Comparison of ENCODE assay signal across 29 mouse cellular contexts in the genomic region with DNA sequence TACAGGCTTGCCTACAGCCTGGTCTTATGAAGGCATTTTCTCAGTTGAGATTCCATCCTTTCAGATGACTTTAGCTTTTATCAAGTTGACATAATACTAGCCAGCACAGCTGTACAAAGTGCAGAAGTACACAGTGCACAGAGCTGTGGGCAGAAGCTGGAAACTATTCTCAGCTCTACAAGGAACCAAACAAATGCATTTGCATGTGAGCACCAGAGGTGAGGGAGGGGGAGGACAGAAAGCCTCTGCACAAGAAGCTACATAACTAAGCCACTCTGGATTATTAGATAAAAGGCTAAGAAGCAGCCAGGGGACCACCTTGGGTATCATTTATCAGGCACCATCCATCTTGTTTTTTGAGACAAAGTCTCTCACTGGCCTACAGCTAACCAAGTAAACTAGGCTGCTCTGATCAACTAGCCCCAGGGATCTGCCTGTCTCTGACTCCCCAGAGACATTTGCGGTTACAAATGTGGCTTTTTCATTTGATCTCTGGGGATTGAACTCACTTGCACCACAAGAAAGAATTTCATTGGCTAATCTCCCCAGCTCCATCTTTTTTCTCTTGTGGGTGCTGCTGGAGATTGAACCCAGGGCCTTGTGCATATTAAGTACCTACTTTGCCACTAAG. TPM values are rescaled to one million over a fixed set of nuclear protein-coding genes. Genes with fewer than 3 reads are reported as not detected.
DNase-seq lines count a peak whose midpoint lies in the region; ATAC-seq and TF ChIP-seq lines count a peak whose summit lies in the region.
"Had no signal": no experiment of that assay in that cellular context is flagged by ENCODE, and none has a peak within 500 bp of the region (broad histone marks: within the 10 kb centered on the region; RNA-seq: fewer than 3 reads in every experiment).

No protein-coding gene starts in this region.

- H3K27me3 ChIP-seq in kidney, adult 2 months (replicated peaks; ENCODE audit: control insufficient read depth, insufficient read depth, low read length) = no peaks in the 10 kb centered on the region
- H3K27me3 ChIP-seq in kidney, embryonic 15.5 days = no peaks in the 10 kb centered on the region
- H3K27me3 ChIP-seq in small intestine, adult 2 months (ENCODE audit: control insufficient read depth, insufficient read depth, low read length) = no peaks in the 10 kb centered on the region
- H3K27me3 ChIP-seq: embryonic facial prominence, embryonic 15.5 days; forebrain, embryonic 12.5 days; heart, embryonic 15.5 days; limb, embryonic 15.5 days had no signal

- peak; percentile 39 for DNase-seq in kidney, adult 2 months
- DNase-seq in spleen, adult 18-20 months = peak; percentile 13 to 23
- no peak for DNase-seq in spleen, postnatal 14 days (ENCODE audit: low spot score in 2 of 2)
- DNase-seq in urinary bladder, adult 18-20 months (ENCODE audit: low spot score in 2 of 2) = no peak
- DNase-seq in cerebellum, postnatal 36 days = no peak
- DNase-seq: adrenal gland, adult 2 months; adrenal gland, postnatal 36 days; cerebellum, adult 2 months; cerebellum, postnatal 14 days; gastrocnemius, postnatal 10 days; kidney, adult 9 months; layer of hippocampus, postnatal 36 days; lung, postnatal 36 days; right cerebral cortex, adult 18-20 months; right cerebral cortex, postnatal 4 days; thymus, postnatal 14 days had no signal

- ATAC-seq in kidney, embryonic 15.5 days (replicated peaks; ENCODE audit: low FRiP score) = no peak
- ATAC-seq: activated CD4-positive, CD25-positive, alpha-beta regulatory T cell, adult 4 months; hindbrain, embryonic 16.5 days; midbrain, embryonic 16.5 days had no signal

- TF ChIP-seq CTCF in kidney, adult 2 months (conservative IDR thresholded peaks at IDR 0.05; ENCODE audit: insufficient read depth, insufficient read length, low read depth, low read length) = no peak
- no peak for TF ChIP-seq CTCF in small intestine, adult 2 months (IDR thresholded peaks at IDR 0.05; ENCODE audit: extremely low read depth, insufficient read length, insufficient replicate concordance, low read depth, low read length)

- H3K4me2 ChIP-seq in kidney, embryonic 15.5 days = no peak overlapping the region
- H3K4me2 ChIP-seq: embryonic facial prominence, embryonic 15.5 days; forebrain, embryonic 12.5 days; heart, embryonic 15.5 days; limb, embryonic 15.5 days; midbrain, embryonic 11.5 days had no signal

- 87% methylated on average over 1 of the region's 1 CpGs for WGBS in kidney, adult 2 months
- WGBS in kidney, embryonic 15.5 days = 100% methylated on average over 1 of the region's 1 CpGs
- WGBS in small intestine, adult 2 months = 95% methylated on average over 1 of the region's 1 CpGs

- no peak overlapping the region for H3K27ac ChIP-seq in kidney, adult 2 months (ENCODE audit: insufficient read depth, low read depth, low read length)
- no peak overlapping the region for H3K27ac ChIP-seq in kidney, embryonic 15.5 days
- H3K27ac ChIP-seq in small intestine, adult 2 months (ENCODE audit: insufficient read depth, low read depth, low read length) = peak overlapping the region; percentile 44
- H3K27ac ChIP-seq: embryonic facial prominence, embryonic 10.5 days; embryonic facial prominence, embryonic 15.5 days; forebrain, embryonic 12.5 days; heart, embryonic 10.5 days; heart, embryonic 15.5 days; limb, embryonic 10.5 days; limb, embryonic 15.5 days had no signal

- no peaks in the 10 kb centered on the region for H3K36me3 ChIP-seq in kidney, adult 2 months (ENCODE audit: control insufficient read depth, insufficient read depth, low read length)
- no peaks in the 10 kb centered on the region for H3K36me3 ChIP-seq in kidney, embryonic 15.5 days
- H3K36me3 ChIP-seq in small intestine, adult 2 months (ENCODE audit: control insufficient read depth, insufficient read depth, low read length) = no peaks in the 10 kb centered on the region
- H3K36me3 ChIP-seq: embryonic facial prominence, embryonic 10.5 days; embryonic facial prominence, embryonic 15.5 days; forebrain, embryonic 12.5 days; heart, embryonic 10.5 days; heart, embryonic 15.5 days; limb, embryonic 10.5 days had no signal

- TF ChIP-seq POLR2A in kidney, adult 2 months (IDR thresholded peaks at IDR 0.05; ENCODE audit: low read depth, low read length) = no peak
- no peak for TF ChIP-seq POLR2A in small intestine, adult 2 months (IDR thresholded peaks at IDR 0.05; ENCODE audit: low read depth, low read length)

- H3K4me1 ChIP-seq in kidney, adult 2 months (ENCODE audit: control insufficient read depth, insufficient read depth, low read length) = no peaks in the 10 kb centered on the region
- H3K4me1 ChIP-seq in kidney, embryonic 15.5 days = peaks cover 6% of the 10 kb centered on the region; the same call in 1 of the 2 replicates
- peaks cover 7% of the 10 kb centered on the region for H3K4me1 ChIP-seq in small intestine, adult 2 months (ENCODE audit: control insufficient read depth, insufficient read depth, insufficient read length, low read length)

- no peak overlapping the region for H3K4me3 ChIP-seq in kidney, adult 2 months (ENCODE audit: insufficient read depth, low read depth, low read length)
- no peak overlapping the region for H3K4me3 ChIP-seq in kidney, embryonic 15.5 days (replicated peaks)
- no peak overlapping the region for H3K4me3 ChIP-seq in small intestine, adult 2 months (ENCODE audit: low read depth, low read length)
- H3K4me3 ChIP-seq: embryonic facial prominence, embryonic 10.5 days; embryonic facial prominence, embryonic 15.5 days; forebrain, embryonic 12.5 days; heart, embryonic 10.5 days; heart, embryonic 15.5 days; limb, embryonic 10.5 days; limb, embryonic 15.5 days had no signal

- no peaks in the 10 kb centered on the region for H3K9me3 ChIP-seq in kidney, embryonic 15.5 days (replicated peaks)
- H3K9me3 ChIP-seq: embryonic facial prominence, embryonic 10.5 days; embryonic facial prominence, embryonic 15.5 days; forebrain, embryonic 12.5 days; heart, embryonic 10.5 days; heart, embryonic 15.5 days; limb, embryonic 10.5 days; limb, embryonic 15.5 days had no signal

- no peak overlapping the region for H3K9ac ChIP-seq in kidney, embryonic 15.5 days
- H3K9ac ChIP-seq: embryonic facial prominence, embryonic 15.5 days; forebrain, embryonic 12.5 days; heart, embryonic 15.5 days; limb, embryonic 15.5 days had no signal

RNA-seq across cellular contexts. Expression of gene 9430038I01Rik, which starts 3.0 kb away (rescaled TPM):
- polyA plus RNA-seq in kidney, adult 2 months (2012; rRNA removed) = 6.5 and 7.1 TPM in 2 replicates
- polyA plus RNA-seq in kidney, embryonic 15.5 days (2015; fragmentation: Nextera tagmentation; extraction: Ambion mirVana) = 23.4 and 25.9 TPM in 2 replicates
- 18.0 and 39.5 TPM in 2 replicates for polyA plus RNA-seq in small intestine, adult 2 months (2012; rRNA removed)

RNA-seq across cellular contexts. Expression of gene Glrx3, which starts 29.9 kb away (rescaled TPM):
- 91.3 and 101 TPM in 2 replicates for polyA plus RNA-seq in kidney, adult 2 months (2012; rRNA removed)
- polyA plus RNA-seq in kidney, embryonic 15.5 days (2015; fragmentation: Nextera tagmentation; extraction: Ambion mirVana) = 251 and 262 TPM in 2 replicates
- 7.4 and 24.5 TPM in 2 replicates for polyA plus RNA-seq in small intestine, adult 2 months (2012; rRNA removed)

Comparison
In these comparisons a context has a peak if more than half of its experiments do, and no peak if none do; other contexts are left out.
1. DNase-seq: peak in kidney, adult 2 months (single experiment) and spleen, adult 18-20 months (2 of 2); none in spleen, postnatal 14 days (0 of 2), urinary bladder, adult 18-20 months (0 of 2) and cerebellum, postnatal 36 days (0 of 2).